Mouse (Mus musculus) E14TG2a.4 (cell line): Measurements from ENCODE around the gene Slco1a6.

Experiments used
- CTCF ChIP-seq: conservative IDR thresholded peaks from 2 replicates; pipeline ENCODE4 v1.5.1; 2014; ENCODE audit warnings: low read length
- NANOG ChIP-seq: IDR thresholded peaks from 2 replicates; pipeline ENCODE4 v1.6.1; 2014; ENCODE audit warnings: borderline replicate concordance, low read length, mixed read lengths

DNA sequence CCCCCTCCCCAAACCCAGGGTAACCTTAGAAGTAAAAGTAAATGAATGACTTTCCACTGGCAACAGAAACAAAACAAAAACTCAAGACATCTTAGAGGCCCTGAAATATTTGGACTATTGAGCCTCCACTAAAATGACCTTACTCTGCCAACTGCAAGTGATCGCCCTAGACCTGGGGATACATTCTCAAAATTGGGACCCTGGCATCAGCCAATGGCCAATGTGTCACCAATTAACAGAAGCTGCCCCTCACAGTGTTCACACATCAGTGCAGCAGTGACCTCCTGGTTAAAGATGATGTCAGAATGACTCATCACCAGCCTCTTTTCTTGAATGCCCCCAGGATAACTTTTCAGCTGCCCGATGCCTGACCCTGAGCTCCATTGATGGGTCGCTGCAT, 166.4 kb downstream of the Slco1a6 start:
- TF ChIP-seq CTCF: no peak
- TF ChIP-seq NANOG: no peak
